Mouse (Mus musculus): ENCODE results near the gene Atxn1l. TPM values are rescaled to one million over a fixed set of nuclear protein-coding genes. Genes with fewer than 3 reads are reported as not detected.

Atxn1l gene
- polyA plus RNA-seq, 1 experiment from 2014 or later = 4.0 TPM

DNA sequence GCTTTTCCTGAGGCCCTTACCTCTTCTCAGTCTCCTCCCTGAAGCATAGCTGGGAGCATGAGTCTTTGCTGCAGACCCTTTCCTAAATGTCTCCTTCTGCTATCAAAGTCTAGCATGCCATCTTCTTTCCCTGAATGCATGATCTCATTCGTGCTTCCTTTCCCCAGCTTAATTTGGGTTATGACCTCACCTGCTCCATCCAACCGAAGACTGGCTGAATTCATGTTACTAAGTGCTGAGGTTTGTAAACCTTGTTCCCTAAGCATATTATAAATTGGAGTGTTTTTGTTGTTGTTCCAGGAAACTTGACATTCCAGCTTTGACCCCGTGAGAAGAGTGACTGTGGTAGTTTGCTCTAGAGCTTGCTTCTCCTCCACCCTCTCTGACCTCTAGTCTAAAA is 3.5 kb downstream of the Atxn1l start:
- no peak for DNase-seq (ENCODE audit: low spot score)

DNA sequence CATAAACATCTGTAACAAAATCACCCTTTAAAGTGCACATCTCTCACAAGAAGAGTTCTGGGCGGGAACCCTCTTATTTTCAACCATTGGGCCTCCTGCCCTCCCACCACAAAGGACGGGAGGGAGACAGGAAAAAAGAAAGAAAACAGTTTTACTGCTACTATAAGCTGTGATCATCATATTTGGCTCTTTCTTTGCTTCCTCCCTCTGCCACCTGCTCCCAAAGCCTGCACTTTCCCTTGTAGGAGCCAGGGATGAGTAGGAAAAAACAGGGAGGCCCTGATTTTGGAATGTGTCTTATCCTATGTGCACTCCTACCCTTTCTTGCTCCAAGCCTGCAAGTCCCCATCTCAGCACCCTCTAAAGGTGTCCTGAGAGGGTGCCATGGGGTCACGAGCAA is 6.5 kb downstream of the Atxn1l start:
- DNase-seq (ENCODE audit: low spot score) = no peak

DNA sequence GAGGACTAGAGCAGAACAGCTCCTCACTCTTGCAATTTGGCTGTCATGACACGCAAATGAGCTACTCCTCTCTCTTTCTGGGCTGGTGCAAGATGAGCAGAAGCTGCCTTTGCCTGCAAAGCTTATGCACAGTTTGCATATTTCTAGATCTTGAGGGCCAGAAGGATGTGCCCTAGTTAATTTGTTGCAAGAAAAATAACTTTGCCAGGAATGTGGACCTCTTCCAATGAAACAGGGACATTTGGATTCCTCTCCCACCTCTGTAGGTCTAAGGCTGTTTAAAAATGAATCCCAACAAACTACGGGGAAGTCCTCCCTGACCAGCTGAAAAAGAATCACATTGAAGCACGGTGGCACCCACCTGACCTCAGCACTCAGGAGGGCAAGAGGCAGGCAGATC is 12.4 kb downstream of the Atxn1l start:
- DNase-seq (ENCODE audit: low spot score) = no peak

DNA sequence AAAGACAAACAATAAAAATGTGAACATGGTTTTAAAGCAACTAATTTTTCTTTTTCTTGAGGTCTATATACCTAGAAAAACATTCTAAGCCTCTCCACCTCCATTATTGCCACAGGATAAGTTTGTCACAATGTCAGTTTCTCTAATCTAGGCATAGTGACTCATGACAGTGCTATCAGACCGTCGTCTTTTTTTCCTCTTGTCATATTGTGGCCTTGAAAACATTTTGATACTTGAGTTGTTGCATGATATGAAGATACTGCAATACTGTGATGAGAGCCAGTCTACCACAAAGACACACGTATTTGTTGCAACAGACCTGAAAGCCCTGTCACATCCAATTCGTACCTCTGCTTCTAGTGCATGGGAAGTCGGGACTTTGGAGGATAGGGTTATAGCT is 22.6 kb downstream of the Atxn1l start:
- DNase-seq (ENCODE audit: low spot score) = no peak

DNA sequence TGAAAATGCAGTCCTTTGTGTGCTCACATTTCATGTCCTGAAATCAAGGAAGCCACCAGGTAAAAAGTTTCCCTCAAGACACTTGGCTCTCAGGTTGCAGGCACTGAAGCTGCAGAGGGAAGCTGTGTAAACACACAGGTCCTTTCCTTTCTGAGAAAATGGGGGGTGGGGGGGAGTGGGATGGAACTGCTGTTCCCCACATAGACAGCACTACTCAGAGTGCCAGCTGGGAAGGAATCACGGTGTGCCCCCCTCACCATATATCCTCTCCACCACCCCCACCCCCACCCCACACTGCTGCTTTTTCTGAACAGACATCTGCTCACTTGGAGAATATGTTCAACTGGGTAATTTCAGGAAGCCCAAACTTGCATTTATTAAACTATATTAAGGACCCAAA is 25.0 kb downstream of the Atxn1l start:
- DNase-seq (ENCODE audit: low spot score) = no peak

DNA sequence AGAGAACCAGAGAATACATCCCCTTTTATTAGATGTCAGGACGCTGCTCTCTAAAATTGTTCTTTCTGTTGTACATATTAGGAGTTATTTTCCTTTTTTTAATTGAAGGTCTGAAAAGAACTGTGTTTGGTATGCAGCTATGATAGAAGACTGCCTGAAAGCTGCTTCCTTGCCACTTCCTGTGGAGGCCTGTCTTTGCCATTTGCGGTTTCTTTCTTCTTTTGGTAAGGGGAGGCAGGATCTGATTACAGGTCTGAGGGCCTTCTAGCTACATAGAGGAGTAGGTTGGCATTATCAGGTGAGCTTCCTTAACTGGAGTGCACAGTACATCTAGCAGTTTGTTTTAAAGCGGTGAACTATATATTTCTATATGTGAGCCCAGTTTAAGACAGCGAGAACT is 29.6 kb downstream of the Atxn1l start:
- DNase-seq (ENCODE audit: low spot score) = peak; percentile 72

DNA sequence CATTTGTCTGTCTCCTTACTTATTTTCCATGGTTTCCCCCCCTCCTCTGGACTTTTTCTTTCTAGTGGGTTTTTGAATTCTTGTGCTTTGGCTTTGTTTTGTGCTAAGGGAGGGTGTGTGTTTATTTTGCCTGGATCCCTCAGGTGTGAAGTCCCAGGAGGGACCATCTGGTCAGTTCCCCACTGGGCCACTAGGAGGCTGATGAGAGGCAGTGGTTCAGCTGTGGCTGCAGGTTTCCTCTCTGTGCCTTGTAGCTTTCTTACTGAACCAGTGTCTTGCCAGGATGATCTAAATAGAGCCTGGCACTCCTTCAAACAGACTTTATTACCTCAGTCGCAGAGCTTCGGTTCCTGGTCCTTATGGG is 30.7 kb downstream of the Atxn1l start:
- DNase-seq (ENCODE audit: low spot score) = peak; percentile 78

DNA sequence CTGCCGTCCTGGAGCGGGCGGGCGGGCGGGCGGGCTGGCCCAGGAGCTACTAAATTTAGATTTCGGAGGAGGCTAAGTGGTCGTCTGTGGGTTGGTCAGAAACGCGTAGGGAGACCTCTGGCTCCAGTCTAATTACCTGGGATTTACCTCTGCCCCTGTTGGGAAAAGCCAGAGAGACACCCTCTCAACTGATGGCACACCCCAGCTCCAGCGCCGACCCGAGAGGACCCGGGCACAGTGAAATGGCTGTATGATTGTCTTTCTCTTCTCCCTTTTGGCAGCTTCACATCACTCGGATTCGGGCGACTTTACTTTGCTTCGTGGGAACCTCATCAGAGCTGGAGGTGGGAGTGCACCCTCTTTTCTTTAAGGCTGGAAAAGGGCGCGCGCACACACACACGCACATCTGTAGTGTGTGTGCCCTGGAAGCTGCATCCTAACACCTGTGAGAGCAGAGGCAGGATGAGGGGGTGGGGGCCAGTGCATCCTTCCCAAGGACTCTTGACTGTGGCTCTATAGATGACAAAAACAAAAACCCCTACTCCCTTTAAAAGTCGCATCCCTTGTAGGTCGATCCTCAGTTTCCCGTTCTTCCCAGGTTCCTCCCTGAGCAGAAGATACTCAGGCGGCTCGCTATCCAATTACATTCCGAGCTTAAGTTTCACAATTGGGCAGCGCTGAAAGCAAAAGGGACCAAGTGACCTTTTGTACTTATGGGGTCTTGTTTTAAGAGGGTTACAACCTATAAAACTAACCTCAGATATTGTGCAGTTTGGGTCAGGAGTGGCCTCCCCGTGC is 31.3 kb downstream of the Atxn1l start:
- DNase-seq (ENCODE audit: low spot score) = peak; percentile 20

DNA sequence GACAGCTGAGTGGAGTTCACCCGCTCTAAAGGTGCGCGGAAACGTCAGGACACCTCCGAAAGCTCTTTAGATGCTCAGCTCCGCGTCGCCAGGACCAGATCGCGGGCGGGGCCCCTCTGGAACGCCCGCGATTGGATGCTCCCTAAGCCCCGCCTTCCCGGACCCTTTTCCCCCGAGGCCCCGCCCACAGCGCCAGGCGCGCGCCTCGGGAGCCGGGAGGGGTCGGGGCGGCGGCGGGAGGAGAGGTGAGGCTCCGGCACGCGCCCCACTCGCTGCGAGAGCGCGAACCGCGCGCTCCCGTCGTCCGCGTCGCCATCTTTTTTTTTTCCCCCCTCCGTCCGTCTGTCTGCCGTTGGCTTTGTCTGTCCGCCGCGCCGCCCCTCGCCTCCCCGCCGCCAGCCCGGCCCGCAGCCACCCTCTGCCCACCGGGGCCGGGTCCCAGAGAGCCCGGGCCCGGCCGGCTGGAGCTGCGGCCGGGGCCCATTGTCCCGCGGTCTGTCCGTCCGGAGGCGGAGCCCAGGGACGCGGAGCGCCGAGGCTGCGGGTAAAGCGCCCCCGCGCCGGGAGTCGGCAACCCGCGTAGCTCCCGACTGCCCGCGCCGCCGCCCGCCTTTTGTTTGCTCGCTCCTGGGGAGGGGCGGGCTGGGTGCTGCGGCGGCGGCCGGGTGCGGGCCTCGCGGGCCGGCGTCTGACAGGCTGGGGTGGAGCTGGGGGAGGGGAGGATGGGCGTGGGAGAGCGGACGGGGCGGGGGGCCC is 32.0 kb downstream of the Atxn1l start, which contains the start of gene Zfp821:
TSS of gene Zfp821 (plus strand) at position 227 of the 756 bp plus-strand sequence.
- DNase-seq (ENCODE audit: low spot score) = peak; percentile 94

DNA sequence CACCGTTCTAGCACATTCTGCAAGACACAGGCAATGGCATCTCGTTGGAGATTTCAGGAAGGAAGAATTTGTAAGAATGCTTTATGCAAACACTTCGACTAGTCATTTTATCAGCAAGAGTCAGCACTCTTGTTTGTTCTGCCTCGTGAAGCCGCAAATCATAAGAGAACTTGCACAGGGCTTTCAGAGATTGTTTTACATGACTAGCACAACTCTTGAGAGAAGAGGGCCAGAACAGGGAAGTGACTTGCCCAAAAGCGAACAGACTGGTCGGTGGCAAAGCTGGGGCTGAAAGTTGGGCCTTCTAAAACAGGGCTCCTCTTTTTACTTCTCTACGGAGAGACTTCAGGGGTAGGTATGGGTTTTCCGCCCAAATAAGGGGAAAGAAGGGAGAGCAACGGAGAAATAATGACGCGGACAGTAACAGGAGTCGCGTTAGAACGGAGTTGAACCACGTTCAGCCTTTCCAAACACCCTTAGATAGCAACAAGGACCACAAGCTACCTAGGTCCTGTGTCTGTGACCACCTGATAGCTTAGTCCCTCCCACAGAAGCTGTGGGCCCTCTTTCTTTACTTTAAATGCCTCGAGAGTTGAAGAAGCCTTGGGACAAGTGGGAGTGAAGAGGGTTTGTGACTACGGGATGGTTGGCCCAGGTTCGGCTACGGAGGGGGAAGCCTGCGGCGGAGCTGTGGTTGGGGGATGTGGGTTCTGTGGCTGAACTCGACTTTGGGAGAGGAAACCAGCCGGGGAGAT is 32.8 kb downstream of the Atxn1l start:
- no peak for DNase-seq (ENCODE audit: low spot score)

DNA sequence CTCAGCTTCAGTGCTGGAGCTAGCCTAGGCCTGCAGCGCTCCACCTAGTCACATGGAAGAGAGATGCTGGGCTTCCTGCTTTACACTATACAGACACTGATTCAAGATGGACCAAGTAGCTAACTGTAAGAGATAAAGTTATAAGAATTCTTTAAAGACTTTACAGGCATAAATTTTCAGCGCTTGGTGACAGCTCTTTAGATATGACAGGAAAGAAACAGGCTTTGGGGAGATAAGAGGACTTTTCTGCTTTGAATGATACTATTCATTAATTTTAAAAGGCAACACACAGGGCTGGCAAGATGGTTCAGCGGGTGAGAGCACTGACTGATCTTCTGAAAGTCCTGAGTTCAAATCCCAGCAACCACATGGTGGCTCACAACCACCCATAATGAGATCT is 39.1 kb downstream of the Atxn1l start:
- no peak for DNase-seq (ENCODE audit: low spot score)

DNA sequence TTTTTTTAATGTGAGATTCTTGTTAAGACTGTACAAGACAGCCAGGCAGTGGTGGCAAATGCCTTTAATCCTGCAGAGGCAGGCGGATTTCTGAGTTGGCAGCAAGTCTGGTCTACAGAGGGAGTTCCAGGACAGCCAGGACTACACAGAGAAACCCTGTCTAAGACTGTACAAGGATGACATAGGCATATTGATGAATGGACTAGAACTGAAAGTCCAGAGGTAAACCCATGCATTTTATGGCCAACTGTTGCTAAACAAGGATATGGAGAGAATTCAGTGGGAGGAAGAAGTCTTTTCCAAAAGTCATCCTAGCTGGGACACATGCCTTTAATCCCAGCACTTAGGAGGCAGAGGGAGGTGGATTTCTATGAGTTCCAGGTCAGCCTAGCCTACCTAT is 39.8 kb downstream of the Atxn1l start:
- no peak for DNase-seq (ENCODE audit: low spot score)

DNA sequence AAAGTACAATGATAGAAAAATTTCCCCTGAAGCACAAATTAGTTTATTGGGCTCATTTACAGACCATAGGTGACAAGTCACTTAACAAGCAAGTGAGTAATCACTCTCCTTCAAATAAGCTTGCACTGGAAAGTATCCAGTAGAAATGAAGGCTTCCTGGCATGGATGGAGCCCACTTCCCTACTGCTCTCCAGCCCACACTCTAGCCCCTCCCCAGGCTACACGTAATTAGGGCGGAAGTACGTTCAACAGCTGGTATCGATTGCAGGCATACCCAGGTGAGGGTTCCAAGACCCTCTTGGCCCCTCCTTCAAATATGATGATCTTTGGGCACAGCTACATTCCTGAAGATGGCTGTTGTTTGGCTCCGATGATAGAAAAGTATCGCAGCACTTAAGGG is 43.4 kb downstream of the Atxn1l start:
- no peak for DNase-seq (ENCODE audit: low spot score)

DNA sequence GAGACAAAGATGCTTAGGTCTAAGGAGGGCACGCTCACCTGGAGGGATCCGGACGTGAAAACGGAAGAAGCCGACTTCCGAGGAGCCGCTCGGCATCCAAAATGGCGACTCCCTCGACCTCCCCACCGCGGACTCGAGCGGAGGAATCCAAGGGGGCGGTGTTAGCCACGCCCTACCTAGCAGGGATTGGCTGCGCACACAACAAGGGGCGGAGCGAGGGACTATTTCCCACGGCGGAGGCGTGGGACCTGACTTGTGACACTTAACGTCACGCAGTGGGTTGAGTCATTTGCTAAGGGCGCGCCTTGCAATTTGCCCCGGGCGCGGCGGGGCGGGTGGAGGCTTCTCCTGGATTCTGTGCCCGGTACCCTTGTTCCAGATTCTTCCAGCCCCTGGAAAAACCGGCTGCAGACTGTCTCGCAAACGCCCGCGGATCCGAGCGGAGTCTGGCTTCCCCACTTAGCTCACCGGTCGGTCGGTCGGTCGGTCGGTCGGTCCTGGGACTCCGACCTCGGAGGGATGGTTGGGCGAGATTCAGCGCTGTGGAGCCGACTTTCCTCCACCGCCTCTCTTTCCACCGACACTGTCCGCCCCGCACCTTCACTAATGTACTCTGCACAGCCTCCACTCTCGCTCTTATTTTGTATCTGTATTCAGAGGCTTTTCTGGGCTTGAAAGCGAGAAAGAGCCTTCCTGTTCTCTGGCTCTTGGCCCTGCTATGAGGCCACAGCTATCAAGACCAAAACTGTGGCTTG is 44.2 kb downstream of the Atxn1l start, which contains the start of gene Ist1:
TSS of gene Ist1 (minus strand) at position 115 of the 755 bp plus-strand sequence.
- peak; percentile 100 for DNase-seq (ENCODE audit: low spot score)

DNA sequence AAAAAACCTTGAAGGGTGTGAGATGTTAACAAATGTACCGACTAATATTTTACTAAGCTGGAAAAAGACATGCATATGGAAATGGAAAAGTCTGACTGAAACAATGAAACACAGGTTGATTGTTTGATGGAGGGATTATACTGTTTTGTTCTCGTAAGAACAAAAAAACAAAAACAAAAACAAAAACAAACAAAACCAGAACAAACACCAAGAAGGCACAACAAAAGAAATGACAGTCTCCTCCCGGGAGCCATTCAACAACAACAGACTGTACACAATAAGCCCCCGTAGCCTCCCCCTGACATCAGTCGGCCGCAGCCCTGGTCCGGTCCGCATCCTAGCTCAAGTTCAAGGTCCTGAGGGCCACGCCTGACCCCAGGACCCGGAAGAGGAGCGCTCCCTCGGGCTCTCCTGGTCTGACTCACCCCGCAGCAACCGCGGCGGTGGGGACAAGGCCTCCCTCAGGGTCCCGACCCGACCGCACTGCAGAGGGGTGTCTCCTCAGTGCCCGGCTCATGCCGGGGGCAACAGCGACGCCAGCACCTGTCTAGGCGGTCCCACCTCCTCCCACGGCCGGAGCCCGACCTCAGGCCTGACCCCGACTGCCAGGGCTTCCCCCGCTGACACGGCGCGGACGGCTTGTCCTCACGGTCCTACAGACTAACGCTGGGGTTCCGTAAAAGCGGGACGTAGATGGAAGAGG is 44.9 kb downstream of the Atxn1l start:
- DNase-seq (ENCODE audit: low spot score) = no peak

DNA sequence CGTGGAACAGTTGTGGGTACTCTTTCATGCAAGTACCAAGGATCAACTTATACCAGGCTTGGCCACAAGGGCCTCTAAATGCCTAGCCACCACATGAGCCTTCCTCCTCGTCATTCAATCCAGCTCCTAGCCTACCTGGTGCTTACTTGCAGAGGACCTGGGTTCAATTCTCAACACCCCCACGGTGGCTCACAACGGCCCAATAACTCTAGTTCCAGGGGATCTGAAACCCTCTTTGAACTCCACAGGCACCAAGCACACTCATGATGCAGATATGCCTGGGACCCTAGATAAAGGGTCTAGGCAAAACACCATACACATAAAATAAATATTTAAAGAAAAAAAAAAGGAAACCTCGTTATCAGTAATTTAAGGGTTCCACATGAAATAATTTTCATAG is 45.8 kb downstream of the Atxn1l start:
- peak; percentile 31 for DNase-seq (ENCODE audit: low spot score)

DNA sequence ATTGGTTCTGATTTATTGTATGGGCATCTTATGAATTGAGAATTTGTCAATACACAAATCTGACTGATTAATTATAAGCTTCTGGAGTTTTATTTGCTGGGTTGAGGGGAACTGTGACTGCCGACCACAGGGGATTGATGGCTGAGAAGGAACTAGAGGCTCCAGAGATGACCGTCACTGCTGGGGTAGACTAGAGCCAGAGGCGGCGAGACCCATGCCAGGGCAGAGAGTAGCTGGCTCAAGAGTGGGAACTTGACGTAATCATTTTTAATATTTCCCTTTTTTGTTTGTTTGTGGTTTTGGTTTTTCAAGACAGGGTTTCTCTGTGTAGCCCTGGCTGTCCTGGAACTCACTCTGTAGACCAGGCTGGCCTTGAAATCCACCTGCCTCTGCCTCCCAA is 50.3 kb downstream of the Atxn1l start:
- no peak for DNase-seq (ENCODE audit: low spot score)

DNA sequence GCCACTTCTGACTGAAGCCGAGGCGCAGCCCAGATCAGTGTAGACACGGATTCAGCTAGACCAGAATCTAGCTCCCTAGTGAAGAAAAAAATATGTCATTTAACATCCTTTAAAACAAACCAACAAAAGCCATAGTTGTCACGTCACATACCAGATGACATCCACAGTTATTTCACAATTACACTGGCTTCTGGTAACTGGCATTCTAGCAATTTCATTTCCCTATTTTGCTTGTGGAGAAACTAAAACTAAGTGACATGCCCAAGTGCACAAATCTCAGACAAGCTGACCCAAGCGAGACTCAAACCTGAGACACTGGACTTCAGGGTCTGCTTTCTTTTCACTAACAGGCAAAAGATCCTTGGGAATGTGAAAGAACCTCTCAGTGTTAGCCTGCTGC is 55.4 kb downstream of the Atxn1l start:
- no peak for DNase-seq (ENCODE audit: low spot score)

DNA sequence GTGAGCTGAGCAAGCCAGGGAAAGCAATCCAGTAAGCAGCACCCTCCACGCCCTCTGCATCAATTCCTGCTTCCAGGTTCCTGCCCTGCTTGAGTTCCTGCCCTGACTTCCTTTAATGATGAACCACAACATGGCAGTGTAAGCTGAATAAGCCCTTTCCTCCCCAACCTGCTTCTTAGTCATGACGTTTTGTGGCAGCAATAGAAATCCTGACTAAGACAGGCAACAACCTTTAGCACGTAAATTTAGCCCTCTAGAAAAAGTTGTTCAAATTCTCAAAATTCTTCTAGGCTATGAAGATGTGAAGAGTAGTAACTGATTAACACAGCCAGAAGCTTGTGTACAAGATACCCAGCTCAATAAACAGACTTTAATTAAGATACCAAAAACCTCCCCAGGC is 56.0 kb downstream of the Atxn1l start:
- DNase-seq (ENCODE audit: low spot score) = no peak
